Mouse (Mus musculus): ENCODE results near the gene Hnrnph3. TPM values are rescaled to one million over a fixed set of nuclear protein-coding genes. Genes with fewer than 3 reads are reported as not detected.

The Hnrnph3 gene
- total and polyA plus RNA-seq, 2 experiments from 2014 or later: 9.4 to 77.7 TPM

DNA sequence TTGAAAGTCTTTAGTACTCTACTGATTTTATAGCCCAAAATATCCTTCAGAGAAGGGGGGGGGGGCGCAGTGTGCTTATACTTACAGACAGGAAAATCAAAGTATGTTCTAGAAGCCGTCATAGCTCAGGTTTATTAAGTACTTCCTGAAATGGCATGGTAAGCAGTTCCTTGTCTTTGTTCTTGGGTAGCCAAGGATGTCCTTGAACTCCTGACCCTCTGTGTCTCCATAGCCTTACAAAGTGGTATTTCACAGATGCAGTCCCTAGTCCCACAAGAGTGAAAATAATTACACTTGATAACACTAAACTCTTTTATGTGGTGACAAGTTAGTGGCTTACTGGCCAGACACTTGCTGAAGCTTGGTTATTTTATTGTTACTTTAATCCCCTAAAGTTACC lies 999 bp upstream of the Hnrnph3 start:
- Histone ChIP-seq H3K27ac (peak overlapping the region; percentile 99), H3K9me3 (ENCODE audit: low read length) (no peaks in the 10 kb centered on the region), H3K27me3 (ENCODE audit: insufficient read depth, low read length) (no peaks in the 10 kb centered on the region), H3K4me2 (ENCODE audit: low read depth, low read length) (peak overlapping the region; percentile 79), H3K9ac (replicated peaks; ENCODE audit: low read length) (peak overlapping the region; percentile 99), H3K4me3 (ENCODE audit: low read length) (peak overlapping the region; percentile 98), H3K4me1 (ENCODE audit: insufficient read depth, low read length) (peaks cover 22% of the 10 kb centered on the region; the same call in 1 of the 2 replicates), H3K36me3 (ENCODE audit: insufficient read depth, low read length) (no peaks in the 10 kb centered on the region)
- TF ChIP-seq CTCF (IDR thresholded peaks at IDR 0.05; ENCODE audit: low read depth): no peak
- ATAC-seq (no peak), DNase-seq (ENCODE audit: low spot score) (no peak)
- 25% methylated on average over 2 of the region's 2 CpGs for WGBS

DNA sequence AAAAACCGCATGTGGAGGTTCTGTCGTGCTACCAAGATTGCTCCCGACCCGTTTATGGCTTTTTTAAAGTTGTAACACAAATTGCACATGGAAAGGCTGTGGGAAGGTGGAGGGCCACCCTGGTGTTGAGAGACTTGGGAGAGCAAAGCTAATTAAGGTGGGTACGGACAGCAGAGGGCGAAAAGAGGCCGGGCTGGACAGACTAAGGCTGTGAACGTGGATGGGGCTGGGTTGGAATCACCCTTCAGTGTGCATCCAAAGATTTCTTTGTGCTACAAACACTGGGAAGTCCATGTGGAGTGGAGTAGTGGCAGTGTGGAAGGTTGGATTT lies 528 bp upstream of the Hnrnph3 start:
- under 1% methylated on average over 8 of the region's 8 CpGs for WGBS
- H3K4me1 ChIP-seq (ENCODE audit: insufficient read depth, low read length): peaks cover 22% of the 10 kb centered on the region; the same call in 1 of the 2 replicates
- peak overlapping the region; percentile 98 for H3K4me3 ChIP-seq (ENCODE audit: low read length)
- peak overlapping the region; percentile 99 for H3K27ac ChIP-seq
- no peaks in the 10 kb centered on the region for H3K27me3 ChIP-seq (ENCODE audit: insufficient read depth, low read length)
- ATAC-seq (peak; percentile 22; the same call in 1 of the 2 replicates), DNase-seq (ENCODE audit: low spot score) (peak; percentile 81)
- H3K36me3 ChIP-seq (ENCODE audit: insufficient read depth, low read length): no peaks in the 10 kb centered on the region
- TF ChIP-seq CTCF (IDR thresholded peaks at IDR 0.05; ENCODE audit: low read depth): peak; percentile 64
- no peaks in the 10 kb centered on the region for H3K9me3 ChIP-seq (ENCODE audit: low read length)
- H3K9ac ChIP-seq (replicated peaks; ENCODE audit: low read length): peak overlapping the region; percentile 99
- H3K4me2 ChIP-seq (ENCODE audit: low read depth, low read length): peak overlapping the region; percentile 79

DNA sequence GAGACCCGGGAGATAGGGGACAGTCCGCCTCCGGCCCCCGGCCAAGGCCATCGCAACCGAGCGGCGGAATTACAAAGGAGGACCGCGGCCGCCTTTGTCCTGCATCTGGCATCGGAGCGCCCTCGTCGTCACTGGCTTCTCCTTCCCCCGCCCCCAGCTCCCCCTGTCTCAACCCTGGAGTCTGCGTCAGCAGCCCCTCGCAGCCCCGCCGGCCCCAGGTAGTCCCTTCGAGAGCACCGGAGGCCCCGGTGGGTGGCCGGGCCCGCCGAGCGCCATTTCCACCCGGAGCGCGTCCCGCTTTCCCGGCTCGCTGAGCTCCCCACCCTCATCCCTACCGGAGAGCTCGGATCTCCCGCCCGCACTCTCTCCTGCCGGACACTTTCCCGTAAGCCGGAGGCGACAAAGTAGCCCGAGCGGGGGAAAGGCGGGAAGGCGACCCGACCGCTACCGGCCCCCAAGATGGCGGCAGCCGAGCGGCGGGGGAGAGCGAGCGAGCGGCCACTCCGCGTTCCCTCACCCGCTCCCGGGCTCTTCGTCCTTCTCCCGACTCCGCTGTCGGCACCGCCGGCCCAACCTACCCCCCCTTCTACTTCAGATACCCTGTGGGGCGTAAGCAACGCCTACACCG lies 782 bp downstream of the Hnrnph3 start:
- Histone ChIP-seq H3K9ac (replicated peaks; ENCODE audit: low read length) (peak overlapping the region; percentile 99), H3K27ac (peak overlapping the region; percentile 99), H3K4me1 (ENCODE audit: insufficient read depth, low read length) (peaks cover 22% of the 10 kb centered on the region; the same call in 1 of the 2 replicates), H3K9me3 (ENCODE audit: low read length) (no peaks in the 10 kb centered on the region), H3K27me3 (ENCODE audit: insufficient read depth, low read length) (no peaks in the 10 kb centered on the region), H3K36me3 (ENCODE audit: insufficient read depth, low read length) (no peaks in the 10 kb centered on the region), H3K4me2 (ENCODE audit: low read depth, low read length) (peak overlapping the region; percentile 79), H3K4me3 (ENCODE audit: low read length) (peak overlapping the region; percentile 98)
- TF ChIP-seq CTCF (IDR thresholded peaks at IDR 0.05; ENCODE audit: low read depth): no peak
- ATAC-seq: peak; percentile 17
- WGBS: 2% methylated on average over 66 of the region's 68 CpGs
- peak; percentile 81 for DNase-seq (ENCODE audit: low spot score)

DNA sequence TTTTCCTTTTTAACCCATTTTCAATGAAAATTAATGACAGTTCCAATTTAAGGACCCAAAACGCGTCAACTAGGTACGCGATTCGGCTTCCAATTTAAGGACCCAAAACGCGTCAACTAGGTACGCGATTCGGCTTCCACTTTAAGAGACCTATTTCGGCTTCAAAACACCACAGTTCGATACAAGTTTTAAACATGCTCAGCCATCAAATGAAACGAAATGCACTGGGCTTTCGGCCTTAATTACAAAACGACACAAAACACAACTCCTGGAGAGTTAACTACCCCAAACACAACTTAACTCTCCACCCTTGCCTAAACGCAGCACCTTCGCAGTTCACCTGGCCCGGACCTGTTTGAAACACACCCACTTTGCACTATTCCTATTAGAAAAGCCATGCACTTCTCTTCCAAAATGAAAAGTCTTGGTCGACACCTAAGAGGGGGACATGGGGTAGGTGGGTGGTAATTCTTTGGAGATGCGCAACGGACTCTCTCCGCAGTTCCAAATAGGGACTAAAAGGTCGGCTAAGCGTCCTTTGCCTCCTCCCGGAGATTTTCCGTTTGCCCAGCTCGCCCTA lies 1.4 kb downstream of the Hnrnph3 start:
- ATAC-seq (no peak), DNase-seq (ENCODE audit: low spot score) (peak; percentile 27)
- Histone ChIP-seq H3K36me3 (ENCODE audit: insufficient read depth, low read length) (0 out of 2 replicates have a peak, but pooled peaks cover 4% of the 10 kb centered on the region), H3K9ac (replicated peaks; ENCODE audit: low read length) (peak overlapping the region; percentile 99), H3K27ac (peak overlapping the region; percentile 99), H3K4me2 (ENCODE audit: low read depth, low read length) (peak overlapping the region; percentile 79), H3K27me3 (ENCODE audit: insufficient read depth, low read length) (no peaks in the 10 kb centered on the region), H3K4me1 (ENCODE audit: insufficient read depth, low read length) (peaks cover 22% of the 10 kb centered on the region; the same call in 1 of the 2 replicates), H3K9me3 (ENCODE audit: low read length) (no peaks in the 10 kb centered on the region), H3K4me3 (ENCODE audit: low read length) (peak overlapping the region; percentile 98)
- no peak for TF ChIP-seq CTCF (IDR thresholded peaks at IDR 0.05; ENCODE audit: low read depth)
- WGBS: 0% methylated on average over 27 of the region's 27 CpGs

DNA sequence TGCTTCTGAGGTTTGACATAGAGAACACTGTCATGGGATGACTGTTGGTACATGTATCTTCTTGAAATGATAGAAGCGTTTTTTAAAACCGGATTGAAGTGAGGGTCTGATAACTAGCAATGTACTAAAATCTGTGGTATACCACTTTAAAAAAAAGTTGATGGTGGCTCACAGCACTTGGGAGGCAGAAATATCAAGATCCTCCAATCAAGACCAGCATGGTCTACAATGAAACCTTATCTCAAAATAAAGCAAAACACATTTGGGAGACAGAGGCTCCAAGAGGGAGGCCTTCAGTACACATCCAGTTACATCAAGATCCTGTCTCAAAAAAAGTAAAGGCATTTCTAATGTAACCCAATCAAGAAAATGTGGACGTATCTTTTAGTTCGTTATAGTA lies 2.3 kb downstream of the Hnrnph3 start:
- Histone ChIP-seq H3K36me3 (ENCODE audit: insufficient read depth, low read length) (peaks cover 9% of the 10 kb centered on the region; the same call in 1 of the 2 replicates), H3K4me2 (ENCODE audit: low read depth, low read length) (peak overlapping the region; percentile 79), H3K27me3 (ENCODE audit: insufficient read depth, low read length) (no peaks in the 10 kb centered on the region), H3K9me3 (ENCODE audit: low read length) (no peaks in the 10 kb centered on the region), H3K9ac (replicated peaks; ENCODE audit: low read length) (peak overlapping the region; percentile 99; the same call in 1 of the 2 replicates), H3K27ac (no peak overlapping the region), H3K4me3 (ENCODE audit: low read length) (peak overlapping the region; percentile 98), H3K4me1 (ENCODE audit: insufficient read depth, low read length) (peaks cover 22% of the 10 kb centered on the region; the same call in 1 of the 2 replicates)
- TF ChIP-seq CTCF (IDR thresholded peaks at IDR 0.05; ENCODE audit: low read depth): no peak
- no peak for ATAC-seq
- DNase-seq (ENCODE audit: low spot score): no peak
- 29% methylated on average over 4 of the region's 4 CpGs for WGBS

- Histone ChIP-seq H3K9ac (replicated peaks; ENCODE audit: low read length) (no peak overlapping the region), H3K4me1 (ENCODE audit: insufficient read depth, low read length) (peaks cover 8% of the 10 kb centered on the region; the same call in 1 of the 2 replicates), H3K4me2 (ENCODE audit: low read depth, low read length) (no peak overlapping the region), H3K36me3 (ENCODE audit: insufficient read depth, low read length) (peaks cover 23% of the 10 kb centered on the region), H3K27ac (no peak overlapping the region), H3K9me3 (ENCODE audit: low read length) (no peaks in the 10 kb centered on the region), H3K27me3 (ENCODE audit: insufficient read depth, low read length) (no peaks in the 10 kb centered on the region), H3K4me3 (ENCODE audit: low read length) (no peak overlapping the region)
- DNase-seq (ENCODE audit: low spot score): no peak
- WGBS: 75% methylated on average over 6 of the region's 6 CpGs
- no peak for ATAC-seq
- no peak for TF ChIP-seq CTCF (IDR thresholded peaks at IDR 0.05; ENCODE audit: low read depth)
Observed at GRCm38 (mm10) chr10:63019304-63019703, 4.7 kb downstream of the Hnrnph3 start.

DNA sequence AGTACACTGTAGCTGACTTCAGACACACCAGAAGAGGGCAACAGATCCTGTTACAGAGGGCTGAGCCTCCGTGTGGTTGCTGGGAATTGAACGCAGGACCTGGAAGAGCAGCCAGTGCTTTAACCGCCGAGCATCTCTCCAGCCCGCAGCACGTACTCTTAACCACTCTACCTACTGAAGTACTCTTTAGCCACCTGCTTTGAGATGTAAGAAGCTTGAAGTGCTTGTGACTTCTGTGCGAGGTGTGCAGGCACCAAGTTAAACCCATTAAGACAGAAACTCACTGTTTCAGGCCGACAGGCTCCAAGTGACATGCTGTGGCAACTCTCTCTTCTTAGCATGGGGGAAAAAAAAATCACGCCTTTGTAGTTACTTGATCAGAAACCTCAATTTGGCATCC lies 9.8 kb downstream of the Hnrnph3 start:
- 86% methylated on average over 9 of the region's 9 CpGs for WGBS
- H3K9ac ChIP-seq (replicated peaks; ENCODE audit: low read length): no peak overlapping the region
- peaks cover 47% of the 10 kb centered on the region for H3K36me3 ChIP-seq (ENCODE audit: insufficient read depth, low read length)
- no peaks in the 10 kb centered on the region for H3K27me3 ChIP-seq (ENCODE audit: insufficient read depth, low read length)
- no peak overlapping the region for H3K27ac ChIP-seq
- no peak overlapping the region for H3K4me2 ChIP-seq (ENCODE audit: low read depth, low read length)
- H3K9me3 ChIP-seq (ENCODE audit: low read length): no peaks in the 10 kb centered on the region
- ATAC-seq: no peak
- TF ChIP-seq CTCF (IDR thresholded peaks at IDR 0.05; ENCODE audit: low read depth): no peak
- no peak for DNase-seq (ENCODE audit: low spot score)
- H3K4me1 ChIP-seq (ENCODE audit: insufficient read depth, low read length): no peaks in the 10 kb centered on the region
- no peak overlapping the region for H3K4me3 ChIP-seq (ENCODE audit: low read length)

All from hindbrain, postnatal 0 days (tissue).